Mouse (Mus musculus) CH12.LX (cell line): ENCODE results near the gene Appl2. TPM values are rescaled to one million over a fixed set of nuclear protein-coding genes. Genes with fewer than 3 reads are reported as not detected.

Experiments used
- DNase-seq: peaks from one replicate; pipeline ENCODE4 v3.0.0-alpha.2; 2013; ENCODE audit errors: extremely low read depth
- H3K27ac ChIP-seq: 2 replicates; pipeline ENCODE4 v1.5.1; 2012; ENCODE audit warnings: low read depth, mild to moderate bottlenecking, control low read depth, moderate library complexity; ENCODE audit not compliant: insufficient read depth
- H3K27me3 ChIP-seq: replicated peaks from 2 replicates; pipeline ENCODE3; 2012; ENCODE audit warnings: inconsistent platforms
- H3K36me3 ChIP-seq, 2 experiments: replicated peaks in 1 of 2; 2 replicates each; pipeline versions ENCODE3 to v1.6.1; 2012; ENCODE audit warnings: inconsistent platforms in 1 of 2, low read length in 1 of 2, mild to moderate bottlenecking in 1 of 2, mixed read lengths in 1 of 2, moderate library complexity in 1 of 2; ENCODE audit not compliant: control insufficient read depth in 1 of 2, insufficient read depth in 1 of 2
- H3K4me1 ChIP-seq, 2 experiments: 2 replicates each; pipeline ENCODE4 v1.6.1; 2012; ENCODE audit warnings: inconsistent platforms in 1 of 2, moderate library complexity in 1 of 2; ENCODE audit not compliant: insufficient read depth in 2 of 2, control insufficient read depth in 1 of 2
- H3K4me2 ChIP-seq: 2 replicates; pipeline ENCODE4 v1.6.1; 2012; ENCODE audit warnings: low read depth, mild to moderate bottlenecking, control low read depth; ENCODE audit not compliant: poor library complexity, insufficient read depth, severe bottlenecking
- H3K4me3 ChIP-seq, 3 experiments: fragments of 150-350 bp in 1 of 3; sonication (generic) in 1 of 3; replicated peaks in 1 of 3; 2 replicates each; pipeline versions ENCODE3 to v1.5.1; 2011 to 2012; ENCODE audit warnings: low read depth in 2 of 3, low read length in 2 of 3, mild to moderate bottlenecking in 2 of 3, moderate library complexity in 2 of 3, control low read depth in 1 of 3, improper control_type of control experiment in 1 of 3, inconsistent platforms in 1 of 3, mixed read lengths in 1 of 3; ENCODE audit not compliant: poor library complexity in 1 of 3
- H3K79me2 ChIP-seq: replicated peaks from 2 replicates; pipeline ENCODE4 v1.6.1; 2012; ENCODE audit warnings: mild to moderate bottlenecking, moderate library complexity; ENCODE audit not compliant: control insufficient read depth, poor library complexity, insufficient read depth, severe bottlenecking; ENCODE audit errors: extremely low read depth
- H3K9ac ChIP-seq: 2 replicates; pipeline ENCODE4 v1.6.1; 2012; ENCODE audit warnings: low read depth, mild to moderate bottlenecking, control low read depth, moderate library complexity; ENCODE audit not compliant: insufficient read depth
- H3K9me3 ChIP-seq: replicated peaks from 2 replicates; pipeline ENCODE3; 2012; ENCODE audit warnings: low read length, inconsistent platforms, mixed read lengths
- CHD2 ChIP-seq: IDR thresholded peaks from 2 replicates; pipeline ENCODE4 v1.6.1; 2011; ENCODE audit warnings: low read length, improper control_type of control experiment
- CTCF ChIP-seq, 2 experiments: IDR thresholded peaks in 1 of 2; conservative IDR thresholded peaks in 1 of 2; 2 replicates each; pipeline ENCODE4 v1.5.1; 2011 to 2012; ENCODE audit warnings: low read depth in 2 of 2, low read length in 2 of 2, improper control_type of control experiment in 1 of 2, inconsistent platforms in 1 of 2, mild to moderate bottlenecking in 1 of 2, moderate library complexity in 1 of 2
- ELF1 ChIP-seq: IDR thresholded peaks from 2 replicates; pipeline ENCODE4 v1.6.1; 2014; ENCODE audit warnings: low read depth, mild to moderate bottlenecking, inconsistent platforms, low read length, improper control_type of control experiment
- ETS1 ChIP-seq: conservative IDR thresholded peaks from 2 replicates; pipeline ENCODE4 v1.6.1; 2012; ENCODE audit warnings: low read depth, mild to moderate bottlenecking, inconsistent platforms, low read length, improper control_type of control experiment, moderate library complexity
- GABPA ChIP-seq: IDR thresholded peaks from 2 replicates; pipeline ENCODE4 v1.6.1; 2012; ENCODE audit warnings: low read depth, low read length, improper control_type of control experiment, inconsistent platforms; ENCODE audit not compliant: insufficient replicate concordance
- IRF4 ChIP-seq: IDR thresholded peaks from 2 replicates; pipeline ENCODE4 v1.6.1; 2014; ENCODE audit warnings: low read depth, mild to moderate bottlenecking, inconsistent platforms, low read length, improper control_type of control experiment
- JUN ChIP-seq: IDR thresholded peaks from 2 replicates; pipeline ENCODE4 v1.6.1; 2011; ENCODE audit warnings: low read depth, mild to moderate bottlenecking, low read length, improper control_type of control experiment, moderate library complexity; ENCODE audit not compliant: insufficient read depth
- JUND ChIP-seq: conservative IDR thresholded peaks from 2 replicates; pipeline ENCODE4 v1.6.1; 2011; ENCODE audit warnings: low read depth, low read length, improper control_type of control experiment
- KAT2A ChIP-seq: IDR thresholded peaks from 2 replicates; pipeline ENCODE4 v1.6.1; 2012; ENCODE audit warnings: low read length, improper control_type of control experiment, inconsistent platforms; ENCODE audit not compliant: insufficient replicate concordance
- MAZ ChIP-seq: IDR thresholded peaks from 2 replicates; pipeline ENCODE4 v1.6.1; 2012; ENCODE audit warnings: low read depth, mild to moderate bottlenecking, inconsistent platforms, low read length, improper control_type of control experiment, moderate library complexity
- MXI1 ChIP-seq: IDR thresholded peaks from 2 replicates; pipeline ENCODE4 v1.6.1; 2011; ENCODE audit warnings: mild to moderate bottlenecking, low read depth, low read length, improper control_type of control experiment
- MYC ChIP-seq: IDR thresholded peaks from 2 replicates; pipeline ENCODE4 v1.6.1; 2011; ENCODE audit warnings: low read depth, mild to moderate bottlenecking, improper control_type of control experiment, low read length
- NELFE ChIP-seq: IDR thresholded peaks from 2 replicates; pipeline ENCODE4 v1.6.1; 2011; ENCODE audit warnings: low read depth, low read length, improper control_type of control experiment
- POLR2AphosphoS2 ChIP-seq: IDR thresholded peaks from 2 replicates; pipeline ENCODE4 v1.6.1; 2011; ENCODE audit warnings: low read depth, low read length, improper control_type of control experiment
- RCOR1 ChIP-seq: conservative IDR thresholded peaks from 2 replicates; pipeline ENCODE4 v1.6.1; 2012; ENCODE audit warnings: low read depth, mild to moderate bottlenecking, inconsistent platforms, low read length, improper control_type of control experiment
- SIN3A ChIP-seq: IDR thresholded peaks from 2 replicates; pipeline ENCODE4 v1.6.1; 2012; ENCODE audit warnings: low read length, improper control_type of control experiment, inconsistent platforms
- SMC3 ChIP-seq: IDR thresholded peaks from 2 replicates; pipeline ENCODE4 v1.6.1; 2011; ENCODE audit warnings: low read depth, low read length, improper control_type of control experiment
- UBTF ChIP-seq: IDR thresholded peaks from 2 replicates; pipeline ENCODE4 v1.6.1; 2012; ENCODE audit warnings: low read depth, mild to moderate bottlenecking, inconsistent platforms, low read length, improper control_type of control experiment, moderate library complexity
- USF1 ChIP-seq: IDR thresholded peaks from 2 replicates; pipeline ENCODE4 v1.6.1; 2014; ENCODE audit warnings: low read depth, mild to moderate bottlenecking, inconsistent platforms, low read length, improper control_type of control experiment
- ZC3H11A ChIP-seq: IDR thresholded peaks from 2 replicates; pipeline ENCODE4 v1.6.1; 2012; ENCODE audit warnings: low read depth, mild to moderate bottlenecking, inconsistent platforms, low read length, improper control_type of control experiment
- ZKSCAN1 ChIP-seq: IDR thresholded peaks from 2 replicates; pipeline ENCODE4 v1.6.1; 2012; ENCODE audit warnings: low read depth, inconsistent platforms, low read length, improper control_type of control experiment, borderline replicate concordance
- ZMIZ1 ChIP-seq: IDR thresholded peaks from 2 replicates; pipeline ENCODE4 v1.6.1; 2012; ENCODE audit warnings: low read depth, mild to moderate bottlenecking, inconsistent platforms, low read length, improper control_type of control experiment
- ZNF384 ChIP-seq: IDR thresholded peaks from 2 replicates; pipeline ENCODE4 v1.6.1; 2012; ENCODE audit warnings: low read depth, low read length, improper control_type of control experiment, inconsistent platforms
- dilution Hi-C: fragments of 300-500 bp; cut with MboI; formaldehyde crosslinking; loops from 2 replicates; pipeline ENCODE4 v1.14.3; 2020; ENCODE audit warnings: low sequenced_read_pairs; ENCODE audit not compliant: extremely low pct_unique_long_range_greater_than_20kb, extremely low pct_ligation_motif_present
- in situ Hi-C: fragments of 300-500 bp; cut with MboI; formaldehyde crosslinking; loops from 3 replicates; pipeline ENCODE4 v1.14.3; 2019; ENCODE audit warnings: low sequenced_read_pairs, low pct_ligation_motif_present, low pct_unique_long_range_greater_than_20kb, mixed read lengths
- polyA plus RNA-seq: library from polyadenylated mRNA; unstranded; fragments of >175 nt; gene quantifications from 2 replicates; pipeline ENCODE4 v1.2.1, GENCODE M21; 2012; ENCODE audit warnings: low read depth; ENCODE audit not compliant: insufficient read length
- total RNA-seq, 2 experiments: library from RNA; depleted of rRNA; stranded (reverse); fragments of 300-350 nt in 1 of 2; fragments of >200 nt in 1 of 2; gene quantifications; 2 replicates each; pipeline ENCODE4 v1.2.3; 2012 to 2014

Appl2 gene
- total and polyA plus RNA-seq, 3 experiments = 11.9 to 15.8 (median 13.5) TPM

DNA sequence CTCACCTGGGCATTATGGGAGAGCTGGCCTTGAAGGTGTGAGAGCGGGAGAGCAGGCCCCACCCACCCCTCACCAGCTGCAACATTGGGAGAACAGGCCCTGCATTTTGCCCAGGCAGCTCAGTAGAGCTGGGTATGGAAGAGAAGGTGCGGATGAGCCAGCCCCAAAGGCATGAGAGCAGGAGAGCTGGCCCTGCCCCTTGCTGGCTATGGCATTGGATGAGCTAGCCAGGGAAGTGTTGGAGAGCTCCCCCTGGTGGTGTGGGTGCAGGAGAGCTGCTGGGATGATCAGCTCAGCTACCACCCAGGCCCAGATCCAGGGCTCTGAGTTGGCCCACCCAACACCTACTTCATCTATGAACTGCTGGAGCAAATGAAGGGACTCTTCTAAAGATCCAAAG lies 39.7 kb upstream of the Appl2 start:
- H3K79me2 ChIP-seq = no peaks in the 10 kb centered on the region
- dilution Hi-C loops = no loop called here
- DNase-seq = peak; percentile 9
- in situ Hi-C loops = no loop called here
- H3K27me3 ChIP-seq = no peaks in the 10 kb centered on the region
- no peak overlapping the region for H3K27ac ChIP-seq
- no peak overlapping the region for H3K4me3 ChIP-seq
- no peak overlapping the region for H3K9ac ChIP-seq
- H3K9me3 ChIP-seq = no peaks in the 10 kb centered on the region
- H3K4me1 ChIP-seq = no peaks in the 10 kb centered on the region
- TF ChIP-seq MAZ (no peak), CTCF (conservative IDR thresholded peaks at IDR 0.05 in 1 of 2, IDR thresholded peaks at IDR 0.05 in 1 of 2; ENCODE audit: low read depth in 2 of 2, low read length in 2 of 2) (peak in 1 of 2 experiments; percentile 30; a peak in 2 of 4 replicates), CHD2 (no peak), USF1 (no peak), JUN (no peak)
- no peaks in the 10 kb centered on the region for H3K36me3 ChIP-seq
- H3K4me2 ChIP-seq = no peak overlapping the region

DNA sequence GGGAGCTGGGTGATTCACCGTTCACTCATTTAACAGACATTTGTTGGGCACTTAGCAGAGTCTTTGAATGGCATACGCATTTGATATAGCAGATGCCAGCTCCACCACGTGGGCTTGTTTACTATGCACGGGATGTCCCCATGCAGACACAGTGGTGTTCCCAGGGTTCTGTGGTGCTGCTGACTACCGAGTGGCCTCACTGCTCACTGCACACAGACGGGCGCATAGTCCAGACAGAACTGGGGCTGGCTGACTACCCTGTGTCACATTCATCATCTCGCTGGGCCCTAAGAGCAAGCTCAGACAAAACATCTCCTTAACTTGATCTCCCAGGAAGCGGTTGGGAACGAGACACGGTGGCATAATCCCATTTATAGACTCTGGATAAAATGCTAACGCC lies 32.8 kb upstream of the Appl2 start:
- DNase-seq = no peak
- Histone ChIP-seq H3K4me1 (no peaks in the 10 kb centered on the region), H3K27me3 (no peaks in the 10 kb centered on the region), H3K36me3 (no peaks in the 10 kb centered on the region), H3K4me2 (no peak overlapping the region), H3K9ac (no peak overlapping the region), H3K4me3 (no peak overlapping the region), H3K27ac (no peak overlapping the region), H3K79me2 (no peaks in the 10 kb centered on the region), H3K9me3 (no peaks in the 10 kb centered on the region)
- in situ Hi-C loops = no loop called here
- dilution Hi-C loops = no loop called here
- TF ChIP-seq SMC3 (no peak), NELFE (no peak), GABPA (no peak), ZC3H11A (no peak), MYC (no peak), RCOR1 (no peak), ELF1 (no peak), ZKSCAN1 (no peak), KAT2A (no peak), MAZ (no peak), MXI1 (no peak)

DNA sequence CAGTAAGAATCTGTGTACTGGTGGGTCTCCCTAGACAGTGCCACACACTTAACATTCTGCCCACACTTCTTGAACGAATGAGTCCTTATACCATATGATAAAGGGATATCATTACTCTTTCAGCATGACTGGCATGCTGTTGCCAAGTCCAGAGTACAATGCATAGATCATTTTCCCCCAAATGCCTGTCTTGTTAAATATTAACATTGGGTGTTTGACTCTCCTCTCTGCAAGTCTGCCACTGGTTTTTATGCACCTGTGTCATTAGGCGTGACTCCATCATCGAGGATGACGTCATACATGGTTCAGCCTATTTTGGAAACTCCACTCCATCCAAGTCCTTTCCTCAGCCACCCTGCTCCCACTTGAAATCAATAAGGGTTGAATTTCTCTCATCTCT lies 18.0 kb upstream of the Appl2 start:
- in situ Hi-C loops = no loop called here
- dilution Hi-C loops = no loop called here

More for the DNA sequence above, 18.0 kb upstream of the Appl2 start:
- no peak for TF ChIP-seq MXI1
- no peak for TF ChIP-seq IRF4
- TF ChIP-seq UBTF = no peak
- TF ChIP-seq MAZ = no peak
- no peak for TF ChIP-seq ZNF384
- TF ChIP-seq JUND = no peak
- TF ChIP-seq ETS1 = no peak
- no peak for TF ChIP-seq CHD2
- no peak for TF ChIP-seq ZMIZ1
- TF ChIP-seq SIN3A = no peak
- no peak for TF ChIP-seq USF1
- TF ChIP-seq POLR2AphosphoS2 = no peak
- no peak for TF ChIP-seq GABPA
- H3K27me3 ChIP-seq = no peaks in the 10 kb centered on the region
- H3K4me3 ChIP-seq = no peak overlapping the region
- no peaks in the 10 kb centered on the region for H3K79me2 ChIP-seq
- H3K4me1 ChIP-seq = peaks cover 0 to 17% of the 10 kb centered on the region in 2 experiments; a peak in 2 of 4 replicates
- H3K36me3 ChIP-seq = no peaks in the 10 kb centered on the region
- no peak overlapping the region for H3K27ac ChIP-seq
- no peaks in the 10 kb centered on the region for H3K9me3 ChIP-seq
- H3K9ac ChIP-seq = no peak overlapping the region
- H3K4me2 ChIP-seq = no peak overlapping the region
- no peak for DNase-seq
